Mouse (Mus musculus): ENCODE data around the gene Tecpr1.

- TF ChIP-seq CTCF (IDR thresholded peaks at IDR 0.05; ENCODE audit: low read depth): peak; percentile 22; the same call in 1 of the 2 replicates
- TF ChIP-seq EP300 (IDR thresholded peaks at IDR 0.05; ENCODE audit: low read depth): no peak
Observed at GRCm38 (mm10) chr5:144253212-144253611, 29.8 kb upstream of the Tecpr1 start.

All from liver, postnatal 0 days (tissue).